Mouse (Mus musculus): ENCODE measurements around the gene Slc35g2.
A peak's percentile ranks its signal among the peaks of the same experiment; 100 is the strongest.

The Slc35g2 gene

DNA sequence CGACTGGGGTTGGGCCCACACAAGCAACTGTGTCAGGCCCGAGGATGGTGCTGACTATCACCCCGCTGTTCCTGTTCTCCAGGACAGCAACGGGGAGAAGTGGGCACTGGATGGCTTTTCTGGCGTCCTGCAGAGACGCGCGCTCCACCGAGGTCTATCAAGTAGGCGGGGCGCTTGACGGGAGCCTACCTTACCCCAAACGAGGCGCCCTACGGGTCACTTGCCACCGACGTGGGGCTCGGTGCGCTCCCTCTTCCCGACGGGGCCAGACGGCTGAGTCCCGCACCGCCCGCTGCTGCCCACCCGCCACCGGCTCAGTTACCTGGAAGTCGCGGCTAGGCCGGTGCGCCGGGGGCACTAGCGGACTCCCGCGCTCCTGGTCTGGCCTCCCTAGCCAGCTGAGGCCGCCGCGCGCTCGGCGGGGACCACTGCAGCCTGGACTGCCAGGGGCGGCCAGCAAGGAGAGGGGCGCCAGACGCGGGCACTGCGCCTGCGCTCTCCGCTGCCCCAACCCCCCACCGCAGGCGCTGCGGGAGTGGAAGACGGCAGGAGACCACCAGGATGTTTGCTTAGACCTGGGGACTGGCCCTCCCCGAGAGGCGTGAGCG, at the start of gene Slc35g2:
TSS of gene Slc35g2 (minus strand) at position 465 of the 608 bp plus-strand sequence.
- DNase-seq (ENCODE audit: low read depth): peak; percentile 8

DNA sequence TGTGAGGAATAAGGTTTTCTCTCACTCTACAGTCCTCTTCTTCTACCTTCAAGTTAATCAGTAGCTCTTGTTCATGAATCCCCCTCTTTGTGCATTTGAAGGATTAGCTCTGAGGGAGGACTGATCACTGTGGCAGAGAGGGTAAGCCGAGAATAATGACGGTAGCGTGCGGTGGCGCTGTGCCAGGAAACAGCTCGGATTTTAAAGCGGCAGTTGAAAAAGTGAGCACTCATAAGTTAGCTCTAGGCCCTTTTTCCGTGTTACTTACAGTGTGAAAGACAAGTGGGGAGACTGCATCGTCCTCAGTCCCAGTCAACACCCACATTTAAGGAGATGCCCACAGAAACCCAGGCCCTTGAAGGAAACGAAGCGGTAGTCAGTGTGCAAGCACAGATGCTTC, 46.1 kb upstream of the Slc35g2 start:
- no peak for DNase-seq (ENCODE audit: low read depth)

DNA sequence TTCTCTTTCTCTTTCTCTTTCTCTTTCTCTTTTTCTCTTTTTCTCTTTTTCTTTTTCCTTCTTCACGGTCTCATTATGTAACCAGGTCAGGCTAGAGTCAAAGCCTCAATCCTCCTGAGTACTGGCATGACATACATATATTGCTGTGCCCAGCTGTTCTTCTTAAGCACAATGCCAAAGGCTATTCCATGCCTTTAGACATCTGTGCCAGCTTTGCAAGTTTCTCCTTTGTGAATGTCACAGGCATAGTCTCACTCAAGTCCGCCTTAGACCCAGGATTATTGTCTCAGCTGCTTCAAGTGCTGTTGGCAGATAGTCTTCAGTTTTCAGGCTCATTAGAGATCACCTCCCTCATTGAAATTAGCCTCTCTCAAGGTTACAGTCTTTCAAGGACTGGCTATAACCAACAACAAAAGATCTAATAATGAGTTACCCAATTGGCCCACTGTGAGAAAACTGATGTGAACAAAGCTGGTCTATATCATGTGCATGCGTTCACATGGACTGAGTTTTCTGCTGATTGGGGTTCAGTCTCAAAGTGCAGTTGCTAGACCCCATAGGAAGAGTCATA, 42.7 kb upstream of the Slc35g2 start:
- no peak for DNase-seq (ENCODE audit: low read depth)

DNA sequence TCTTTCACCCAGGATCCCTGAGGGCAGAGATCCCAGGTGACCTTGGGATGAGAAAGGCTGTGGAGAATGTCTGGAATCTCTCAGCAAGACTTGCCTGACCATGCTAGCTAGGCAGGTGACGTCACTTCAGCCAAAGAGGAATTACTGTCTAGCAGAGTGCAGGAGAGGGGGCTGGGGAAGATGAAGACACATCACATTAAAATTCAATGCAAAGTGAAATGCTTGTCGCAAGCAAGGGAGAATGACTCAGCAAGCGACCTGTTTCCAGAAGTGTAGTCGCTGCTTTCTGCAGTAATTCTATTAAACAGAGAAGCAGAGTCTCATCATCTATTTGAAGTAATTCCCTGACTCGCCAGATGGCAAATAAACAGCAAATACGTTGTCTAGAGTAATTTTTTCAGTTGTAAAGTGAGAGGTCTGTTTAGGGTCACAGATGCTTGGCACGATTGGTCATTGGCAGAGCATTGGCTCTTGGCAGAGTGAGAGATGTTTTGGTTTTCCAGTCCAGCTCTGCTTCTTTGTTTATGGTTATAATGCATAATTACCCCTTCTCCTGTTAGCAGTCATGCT, 35.2 kb upstream of the Slc35g2 start:
- no peak for DNase-seq (ENCODE audit: low read depth)

DNA sequence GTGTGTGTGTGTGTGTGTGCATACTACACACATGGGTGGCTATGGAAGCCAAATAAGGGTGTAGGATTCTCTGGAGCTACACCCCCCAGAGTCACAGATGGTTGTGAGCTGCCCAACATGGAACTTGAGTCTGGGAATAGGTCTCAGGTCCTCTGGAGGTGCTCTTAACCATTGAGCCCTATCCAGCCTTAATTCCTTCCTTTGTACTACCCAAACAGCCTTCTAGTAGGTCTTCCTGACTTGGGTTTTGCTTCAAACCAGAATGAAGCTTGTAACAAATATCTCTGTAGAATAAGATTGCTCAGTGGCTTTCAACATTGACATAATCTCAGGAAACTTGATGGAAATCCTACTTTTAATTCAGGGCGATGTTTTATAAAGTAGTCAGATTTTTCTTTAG, 34.6 kb upstream of the Slc35g2 start:
- DNase-seq (ENCODE audit: low read depth): no peak

DNA sequence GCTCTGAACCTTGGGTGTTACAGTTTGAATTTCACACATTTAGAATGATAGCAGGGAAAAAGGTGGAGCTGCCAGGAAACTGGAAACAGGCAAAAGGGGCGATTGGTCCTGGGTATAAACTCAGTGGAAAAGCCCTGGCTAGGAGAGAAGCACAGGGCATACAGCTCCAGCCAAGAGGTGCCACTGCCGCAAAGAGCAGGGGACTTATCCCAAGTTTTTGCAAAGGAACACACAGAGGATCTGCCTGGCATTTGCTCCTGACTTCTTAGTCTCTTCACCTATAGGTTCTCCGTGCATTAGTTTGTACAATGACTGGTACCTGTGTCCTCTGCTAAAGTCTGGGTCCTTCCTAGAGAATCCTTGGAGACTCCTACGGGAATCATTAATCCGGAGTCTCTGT, 32.3 kb upstream of the Slc35g2 start:
- DNase-seq (ENCODE audit: low read depth): no peak

DNA sequence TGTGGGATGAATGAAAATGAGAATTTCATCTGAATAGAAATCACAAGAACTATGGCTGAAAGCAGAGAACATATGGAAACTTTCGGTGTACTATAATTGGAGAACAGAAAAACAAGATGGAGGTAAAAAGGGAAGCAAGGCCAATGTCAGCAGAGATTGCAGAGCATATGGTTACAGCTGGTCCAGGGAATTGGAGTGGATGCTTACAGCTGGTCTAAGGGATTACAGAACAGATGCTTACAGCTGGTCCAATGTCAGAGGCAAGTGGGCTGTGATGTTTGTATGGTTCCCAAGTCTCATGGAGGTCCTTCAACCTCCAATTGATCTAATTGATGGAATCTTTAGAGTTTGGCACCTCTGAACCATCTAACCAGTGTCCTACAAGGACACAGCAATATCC, 31.2 kb upstream of the Slc35g2 start:
- no peak for DNase-seq (ENCODE audit: low read depth)

DNA sequence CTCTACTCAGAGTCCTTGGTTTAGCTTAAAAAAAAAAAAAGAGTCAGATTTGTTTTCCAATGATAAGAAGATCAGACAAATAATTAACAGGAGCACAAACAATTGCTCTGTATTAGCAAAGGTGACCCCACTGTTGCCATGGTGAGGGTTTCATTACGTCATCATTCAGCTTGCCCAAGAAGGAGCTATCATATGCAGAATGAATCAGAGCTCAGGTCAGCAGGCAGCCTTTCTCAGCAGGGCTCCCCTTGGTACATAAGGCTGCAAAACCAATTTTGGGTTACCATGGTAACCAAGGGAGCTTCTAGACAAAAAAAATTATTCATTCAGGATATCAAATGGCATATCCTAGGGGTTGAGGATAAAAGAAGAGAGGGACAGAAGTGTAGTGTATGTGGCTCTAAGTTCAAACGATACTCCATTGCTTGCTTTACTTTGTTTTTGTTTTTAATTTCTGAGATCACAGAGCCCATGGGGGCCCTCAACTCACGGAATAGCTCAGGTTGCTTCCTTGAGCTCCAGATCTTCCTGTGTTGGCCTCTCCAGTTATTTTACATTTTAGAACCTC, 29.0 kb upstream of the Slc35g2 start:
- DNase-seq (ENCODE audit: low read depth): no peak

DNA sequence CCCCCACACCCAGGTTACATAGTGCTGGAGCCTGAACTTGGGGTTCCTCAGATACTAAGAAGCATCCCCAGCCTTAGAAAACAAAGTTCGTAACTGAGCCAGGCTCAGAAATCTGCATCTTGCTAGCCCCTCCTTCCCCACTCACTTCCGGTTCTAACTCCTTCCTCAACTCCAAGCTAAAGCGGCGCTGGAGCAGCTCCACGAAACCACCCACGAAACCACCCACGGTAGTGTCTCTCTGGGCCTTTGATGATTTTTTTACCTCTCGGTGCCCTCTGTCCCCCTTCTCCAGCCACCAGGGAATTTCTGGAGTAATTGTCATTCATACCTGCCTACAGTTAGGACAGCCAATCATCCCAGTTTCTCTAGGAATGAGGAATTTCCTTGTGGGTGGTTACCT, 26.7 kb upstream of the Slc35g2 start, which contains the start of gene Stag1:
TSS of gene Stag1 (plus strand) at position 253 of the 400 bp plus-strand sequence.
- DNase-seq (ENCODE audit: low read depth): no peak

DNA sequence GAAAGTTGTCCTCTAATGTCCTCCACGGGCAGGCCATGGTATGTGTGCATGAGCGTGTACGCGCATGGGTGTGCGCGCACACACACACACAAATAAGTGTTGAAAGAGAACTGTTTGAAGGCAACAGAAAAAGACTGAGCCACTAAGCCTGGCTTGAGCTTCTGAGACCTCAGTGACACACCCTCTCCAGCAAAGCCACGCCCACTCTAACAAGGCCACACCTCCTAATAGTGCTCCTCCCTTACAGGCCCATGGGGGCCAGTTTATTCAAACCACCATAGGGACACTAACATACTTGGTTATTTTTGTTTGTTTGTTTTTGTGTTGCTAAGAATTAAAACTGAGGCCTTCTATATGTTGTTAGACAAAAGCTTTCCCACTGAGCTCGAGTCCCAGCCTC, 25.4 kb upstream of the Slc35g2 start:
- no peak for DNase-seq (ENCODE audit: low read depth)

DNA sequence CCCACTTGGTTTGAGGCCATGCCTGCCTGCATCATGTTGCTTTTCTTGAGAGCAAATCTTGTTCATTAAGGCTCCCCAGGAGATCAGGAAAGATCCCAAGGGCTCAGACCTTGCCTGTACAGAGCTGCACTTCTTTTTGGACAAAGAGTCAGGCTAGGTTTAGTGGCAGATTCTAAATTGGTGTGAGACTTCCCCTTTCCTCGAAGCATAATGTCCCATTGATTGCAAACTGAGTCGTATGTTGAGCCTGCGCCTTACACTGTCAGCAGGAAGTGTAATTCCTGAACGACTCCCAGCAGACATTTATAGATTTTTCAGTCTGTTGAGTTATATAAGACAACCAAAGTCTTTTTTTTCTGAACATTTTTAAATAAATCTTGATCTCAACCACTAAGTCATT, 19.6 kb upstream of the Slc35g2 start:
- DNase-seq (ENCODE audit: low read depth): no peak

DNA sequence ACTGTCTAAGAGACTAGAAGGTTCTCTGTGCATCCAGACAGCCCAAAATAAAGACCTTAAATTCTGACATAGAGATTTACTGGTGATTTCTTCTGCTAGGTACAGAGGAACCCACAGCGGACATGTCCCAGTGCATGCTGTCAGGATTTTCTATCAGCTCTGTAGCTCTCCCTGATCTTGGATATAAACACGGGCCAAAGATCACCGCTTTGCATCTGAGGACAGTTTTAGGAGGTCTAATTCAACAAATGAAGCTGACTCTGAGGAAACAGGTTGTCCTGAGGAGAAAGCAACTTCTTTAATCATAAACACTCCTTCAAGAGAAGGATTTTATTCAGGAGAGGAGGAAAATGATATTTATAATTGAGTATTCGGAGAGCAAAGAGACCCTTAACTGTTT, 13.1 kb upstream of the Slc35g2 start:
- no peak for DNase-seq (ENCODE audit: low read depth)

DNA sequence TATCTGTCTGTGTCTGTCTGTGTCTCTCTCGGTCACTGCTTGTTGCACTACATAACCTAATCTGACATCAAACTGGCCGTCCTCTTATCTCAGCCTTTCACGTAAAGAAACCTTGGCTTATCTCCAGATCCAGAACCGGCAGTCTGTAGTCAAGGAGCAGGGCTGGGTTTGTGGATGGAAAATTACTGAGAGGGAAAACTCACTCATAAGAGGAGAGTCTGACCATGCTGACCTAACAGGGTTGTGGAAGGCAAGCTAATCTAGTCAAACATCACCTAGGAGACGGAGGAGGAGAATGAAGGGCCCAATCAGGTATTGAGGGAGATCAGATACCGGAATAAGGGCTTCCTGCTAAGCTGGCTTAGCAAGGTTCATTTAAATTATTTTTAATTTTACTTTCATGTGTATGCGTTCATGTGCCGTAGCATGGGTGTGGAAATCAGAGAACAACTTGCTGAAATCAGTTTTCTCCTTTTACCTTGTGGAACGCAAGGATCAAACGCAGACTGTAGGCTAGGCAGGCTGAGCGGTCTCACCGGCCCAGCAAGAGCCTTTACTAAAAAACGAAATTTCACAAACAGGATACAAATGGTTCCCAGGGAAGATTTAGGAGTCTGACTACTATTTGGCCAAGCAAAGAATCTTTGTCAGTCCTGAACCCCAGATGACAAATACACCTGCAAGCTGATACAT, 12.1 kb upstream of the Slc35g2 start:
- no peak for DNase-seq (ENCODE audit: low read depth)

DNA sequence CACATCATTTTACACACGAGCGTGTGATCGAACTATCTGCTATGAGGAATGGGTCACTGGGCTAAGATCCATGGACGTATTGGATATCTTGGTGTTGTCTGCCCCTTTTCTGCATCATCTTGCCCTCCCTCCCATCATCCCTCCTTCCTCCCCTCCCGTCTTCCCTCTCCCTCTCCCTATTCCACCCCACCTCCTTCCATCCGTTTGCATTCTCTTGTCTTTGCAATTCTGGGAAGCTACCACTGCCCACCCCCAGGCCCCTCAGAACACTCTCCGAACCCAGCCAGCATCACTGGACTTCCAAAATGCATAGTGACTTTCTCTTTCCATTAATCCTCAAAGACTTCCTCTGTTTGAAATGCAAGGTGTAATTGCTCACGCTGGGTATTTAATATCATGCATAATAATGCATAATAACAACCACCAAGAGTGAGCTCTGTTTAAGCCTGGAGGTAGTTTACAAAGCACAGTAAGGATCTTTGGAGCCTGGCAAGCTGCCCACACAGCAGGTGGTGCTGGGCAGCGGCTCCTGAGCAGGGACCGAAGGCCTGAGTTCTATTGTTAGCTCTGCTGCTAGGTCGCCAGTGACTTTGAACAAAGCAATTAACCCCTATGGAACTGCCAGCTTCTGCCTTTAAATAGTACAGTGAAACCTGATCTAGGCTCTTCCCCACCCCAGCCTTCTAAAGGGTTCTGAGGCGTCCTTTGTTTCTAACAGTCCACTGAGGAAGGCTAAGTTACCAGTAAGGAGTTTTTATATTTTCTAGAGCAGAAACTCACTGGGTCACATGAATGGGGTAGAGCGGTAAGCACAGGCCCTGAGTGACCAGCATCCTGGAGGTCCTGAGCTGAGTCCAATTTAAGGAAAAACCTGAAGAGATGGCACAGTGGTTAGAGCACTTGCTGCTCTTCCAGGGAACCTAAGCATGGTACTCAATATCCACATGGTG, 10.9 kb upstream of the Slc35g2 start:
- DNase-seq (ENCODE audit: low read depth): no peak

DNA sequence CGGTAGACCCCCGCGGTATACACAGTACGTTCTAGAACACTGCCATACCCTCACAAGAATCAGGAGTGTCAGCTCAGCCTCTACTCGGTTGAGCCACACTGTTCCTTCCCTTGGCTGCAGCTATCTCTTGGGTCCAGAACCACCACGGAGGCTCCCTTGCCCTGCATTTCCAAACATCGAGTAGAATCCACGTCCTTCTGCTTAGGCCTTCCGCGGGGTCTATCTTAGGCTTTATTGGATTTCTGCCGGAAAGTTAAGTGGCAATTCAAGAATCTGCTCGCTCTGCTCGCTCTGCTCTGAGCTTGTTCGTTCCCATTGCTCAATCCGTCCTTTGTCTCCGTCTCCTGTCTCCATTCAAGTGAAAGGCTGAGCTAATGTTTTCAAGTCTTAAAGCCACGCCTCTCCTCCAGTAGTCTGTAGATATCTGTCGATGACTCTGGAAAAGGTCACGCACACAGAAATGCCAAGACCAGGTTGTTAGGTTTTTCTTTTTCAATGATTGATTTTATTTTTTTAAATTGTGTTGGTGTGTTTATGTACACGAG, 9.4 kb upstream of the Slc35g2 start:
- no peak for DNase-seq (ENCODE audit: low read depth)

DNA sequence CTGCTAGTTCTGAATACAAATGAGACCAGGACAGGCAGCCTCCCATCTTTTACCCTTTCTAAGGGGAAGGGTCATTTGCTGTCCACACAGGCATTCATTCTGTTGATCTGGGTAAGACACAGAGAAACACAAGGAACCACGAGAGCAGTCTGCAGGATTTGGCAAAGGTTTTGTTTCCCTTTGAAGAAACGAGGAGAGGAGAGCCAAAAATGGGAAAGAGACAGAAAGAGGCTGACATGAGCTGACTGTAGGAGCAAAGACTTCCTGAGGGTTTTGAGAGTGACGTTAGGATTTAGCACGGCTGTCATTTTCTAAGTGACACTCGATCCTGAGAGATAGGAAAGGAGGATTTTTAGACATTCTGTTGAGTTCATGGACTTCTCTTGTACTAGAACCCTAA, 3.1 kb upstream of the Slc35g2 start:
- no peak for DNase-seq (ENCODE audit: low read depth)

DNA sequence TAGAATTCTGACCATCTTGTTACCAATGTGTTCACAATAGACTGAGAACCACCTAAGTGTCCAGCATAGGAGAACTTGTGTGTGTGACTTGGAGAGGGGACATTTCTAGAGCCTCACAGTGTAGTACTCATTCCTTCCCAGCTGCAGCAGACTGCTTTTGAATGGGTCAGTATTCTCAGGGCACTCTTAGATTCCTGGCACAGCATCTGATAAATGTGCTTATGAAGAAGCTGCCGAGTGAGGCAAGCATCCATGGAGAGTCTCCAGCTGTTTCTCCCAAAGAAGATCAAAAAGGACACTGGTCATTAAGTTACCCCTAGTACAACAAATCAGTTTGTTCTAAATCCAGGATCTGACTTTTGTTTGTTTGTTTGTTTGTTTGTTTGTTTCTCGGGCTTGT, 2.4 kb upstream of the Slc35g2 start:
- DNase-seq (ENCODE audit: low read depth): no peak

DNA sequence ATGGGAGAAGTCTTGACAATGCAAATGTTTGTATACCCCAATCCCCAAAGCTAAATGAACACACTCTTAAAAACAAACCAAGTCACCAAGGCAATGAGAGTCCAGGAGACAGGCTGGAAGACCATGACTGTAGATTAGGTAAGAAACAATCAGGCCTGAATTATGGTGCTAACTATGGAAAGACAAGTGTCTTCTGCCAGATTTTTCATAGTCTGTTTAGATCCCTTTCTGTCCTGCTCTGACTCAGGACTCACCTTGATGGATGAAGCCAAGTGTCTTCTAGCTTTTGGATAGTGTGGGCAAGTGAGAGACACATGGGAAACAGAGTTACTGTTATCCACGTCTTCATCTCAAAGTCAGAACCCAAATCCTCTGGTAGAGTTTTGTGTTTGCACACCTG, 621 bp upstream of the Slc35g2 start:
- no peak for DNase-seq (ENCODE audit: low read depth)

DNA sequence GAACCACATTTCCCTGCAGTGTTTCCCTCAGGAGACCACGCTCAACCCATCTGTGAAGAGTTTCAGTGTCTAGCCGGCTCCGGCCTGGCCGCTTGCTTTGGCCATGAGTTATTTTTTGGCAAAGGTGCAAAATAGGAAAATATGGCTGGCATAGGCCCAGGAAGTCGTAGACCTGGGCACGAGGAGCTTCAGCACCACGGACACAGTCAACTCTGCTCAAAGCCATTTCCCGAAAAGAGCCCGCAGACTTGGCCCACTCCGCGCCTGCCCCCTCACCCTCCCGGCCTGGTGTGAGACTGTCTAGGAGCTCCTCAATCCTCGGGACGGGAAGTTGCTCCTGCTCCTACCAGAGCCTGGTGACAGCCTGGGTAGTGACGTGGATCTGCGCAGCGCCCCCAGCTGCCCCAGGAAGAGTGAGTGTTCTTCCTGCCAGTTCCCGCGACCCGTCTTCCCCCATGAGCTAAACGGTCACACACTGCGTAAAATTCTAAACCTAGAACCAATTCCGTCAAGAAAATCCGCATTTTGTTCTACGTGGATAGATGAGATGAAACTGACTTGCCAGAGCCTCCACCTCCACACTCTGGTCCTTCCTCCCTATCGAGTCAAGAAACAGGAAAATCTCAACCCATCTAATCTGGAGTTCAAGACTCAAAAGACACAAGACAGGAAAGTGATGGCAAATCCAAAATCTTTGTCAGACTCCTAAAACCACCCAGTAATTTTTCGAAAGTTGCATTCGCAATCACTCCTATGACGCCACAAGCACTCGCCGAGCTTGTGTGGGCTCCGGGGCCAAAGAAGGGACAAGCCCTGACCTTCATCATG, 878 bp downstream of the Slc35g2 start:
- DNase-seq (ENCODE audit: low read depth): peak; percentile 6

DNA sequence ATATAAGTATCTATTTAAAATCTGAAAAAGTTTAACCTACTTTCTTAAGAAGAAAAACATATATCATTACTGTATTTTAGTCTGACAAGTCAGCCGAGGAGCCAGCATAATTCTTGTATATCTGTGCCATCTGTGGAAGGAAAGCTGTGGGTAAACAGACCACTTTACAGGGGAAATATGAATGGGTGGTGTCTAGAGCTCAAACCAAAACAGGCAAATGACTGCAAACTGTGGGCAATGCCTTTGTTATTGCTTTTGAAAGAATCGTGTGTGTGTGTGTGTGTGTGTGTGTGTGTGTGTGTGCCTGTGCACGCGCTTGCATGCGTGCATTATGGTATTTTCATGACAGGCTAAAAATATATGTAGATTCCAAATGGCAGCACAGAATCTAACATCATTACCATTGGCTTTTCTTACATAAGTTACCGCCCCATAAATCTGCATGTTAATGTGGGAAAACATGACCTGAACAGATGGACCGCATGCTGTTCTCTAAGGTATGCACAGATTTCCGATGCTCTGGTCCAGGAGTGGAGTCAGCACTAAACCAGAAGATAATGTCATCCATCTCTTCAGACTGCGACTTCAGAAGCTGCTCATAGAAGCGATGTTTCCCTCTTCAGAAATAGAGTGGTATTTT, 10.5 kb downstream of the Slc35g2 start:
- no peak for DNase-seq (ENCODE audit: low read depth)
